Mouse (Mus musculus) brain, embryonic 14.5 days (tissue): ENCODE data around the gene Slc30a3.

Experiments
- CTCF ChIP-seq: fragments of 200-500 bp; IDR thresholded peaks from 2 replicates; pipeline ENCODE4 v1.5.1; 2012; ENCODE audit warnings: inconsistent platforms, mild to moderate bottlenecking, moderate library complexity, borderline replicate concordance; ENCODE audit not compliant: insufficient read depth, insufficient read length; ENCODE audit errors: extremely low read depth
- POLR2A ChIP-seq: fragments of 200-500 bp; IDR thresholded peaks from 2 replicates; pipeline ENCODE4 v1.6.1; 2012; ENCODE audit warnings: mild to moderate bottlenecking, inconsistent platforms, borderline replicate concordance; ENCODE audit not compliant: poor library complexity, insufficient read depth, insufficient read length, severe bottlenecking; ENCODE audit errors: extremely low read depth

DNA sequence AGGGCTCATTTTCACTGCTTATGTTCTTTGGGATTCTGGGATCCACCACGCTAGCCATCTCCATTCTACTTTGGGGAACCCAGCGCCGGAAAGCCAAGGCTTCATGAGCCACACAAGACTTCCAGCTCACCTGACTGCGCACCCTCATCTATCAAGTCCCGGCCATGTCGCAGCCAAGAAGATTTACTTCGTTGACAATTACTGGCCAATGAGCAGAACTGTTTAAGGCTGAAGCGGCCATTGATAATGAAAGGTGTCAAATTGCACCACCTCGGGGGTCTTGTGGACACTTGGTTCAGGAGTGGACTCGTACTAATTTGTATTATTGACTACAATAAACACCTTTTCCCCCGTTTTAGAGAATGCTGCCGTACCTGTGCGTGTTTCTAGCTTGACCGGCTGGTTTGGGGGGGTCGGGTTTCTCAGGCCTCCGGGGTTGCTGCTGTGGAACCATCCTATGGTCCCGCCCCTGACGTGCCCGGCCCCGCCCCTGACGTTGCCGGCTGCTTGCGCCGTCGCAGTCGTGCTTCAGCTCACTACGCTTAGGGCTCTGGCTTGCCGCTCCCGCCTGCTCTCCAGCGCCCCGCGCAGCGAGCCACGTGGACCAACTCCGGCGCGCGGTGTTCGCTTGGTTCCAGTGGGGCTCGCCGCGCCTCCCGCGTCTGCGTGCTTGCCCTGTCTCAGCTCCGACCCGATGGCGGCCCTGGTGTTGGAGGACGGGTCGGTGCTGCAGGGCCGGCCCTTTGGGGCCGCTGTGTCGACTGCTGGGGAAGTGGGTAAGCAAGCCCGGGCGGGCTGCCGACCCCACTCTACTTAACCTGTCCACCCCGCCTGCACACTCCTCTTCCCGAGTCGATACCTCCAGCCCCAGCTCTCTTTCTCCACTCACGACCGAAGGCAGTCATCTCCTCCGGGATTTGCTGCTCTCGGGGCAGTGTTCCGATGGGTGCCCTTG lies 53.5 kb downstream of the Slc30a3 start, which contains the start of gene Cad:
- TF ChIP-seq CTCF (no peak), POLR2A (peak; percentile 68)
